15 mouse cellular contexts compared by ENCODE assay signal in the genomic region with DNA sequence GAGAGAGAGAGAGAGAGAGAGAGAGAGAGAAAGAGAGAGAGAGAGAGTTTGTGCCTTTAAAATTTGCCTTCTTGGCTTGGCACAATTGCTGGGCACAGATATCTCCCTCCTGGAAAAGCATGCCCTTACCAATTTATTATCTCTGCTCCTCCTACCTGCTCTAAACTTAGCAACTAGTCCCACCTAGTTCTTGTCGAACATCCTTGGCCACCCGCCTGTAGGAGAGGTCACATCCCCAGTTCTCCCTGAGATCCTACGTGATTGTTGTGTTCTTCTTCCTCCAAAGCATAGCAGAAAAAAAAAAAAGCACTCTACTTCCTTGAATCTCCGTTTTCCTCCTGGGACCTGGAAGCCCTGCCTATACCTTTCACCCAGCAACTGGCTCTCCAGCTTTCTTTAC.
"Had no signal": no experiment of that assay in that cellular context is flagged by ENCODE, and none has a peak within 500 bp of the region (broad histone marks: within the 10 kb centered on the region; RNA-seq: fewer than 3 reads in every experiment).

No protein-coding gene starts in this region.

- H3K27me3 ChIP-seq: lung, embryonic 15.5 days; midbrain, embryonic 13.5 days; midbrain, embryonic 15.5 days; neural tube, embryonic 12.5 days; stomach, embryonic 15.5 days had no signal

- H3K9me3 ChIP-seq: lung, embryonic 15.5 days; midbrain, embryonic 13.5 days; midbrain, embryonic 15.5 days; neural tube, embryonic 12.5 days; stomach, embryonic 15.5 days had no signal

- H3K4me1 ChIP-seq: lung, embryonic 15.5 days; midbrain, embryonic 13.5 days; midbrain, embryonic 15.5 days; neural tube, embryonic 12.5 days; stomach, embryonic 15.5 days had no signal

- H3K4me3 ChIP-seq: lung, embryonic 15.5 days; megakaryocyte, embryonic 14.5 days; midbrain, embryonic 13.5 days; midbrain, embryonic 15.5 days; neural tube, embryonic 12.5 days; stomach, embryonic 15.5 days had no signal

- H3K36me3 ChIP-seq: lung, embryonic 15.5 days; midbrain, embryonic 13.5 days; midbrain, embryonic 15.5 days; neural tube, embryonic 12.5 days; stomach, embryonic 15.5 days had no signal

- H3K27ac ChIP-seq: lung, embryonic 15.5 days; macrophage; midbrain, embryonic 13.5 days; midbrain, embryonic 15.5 days; neural tube, embryonic 12.5 days; stomach, embryonic 15.5 days; stomach, postnatal 0 days had no signal

- DNase-seq: lung, adult 2 months; lung, postnatal 14 days; lung, postnatal 36 days; right cerebral cortex, postnatal 14 days; thymus, adult 2 months; thymus, postnatal 25 days; thymus, postnatal 4 days had no signal
